Mouse (Mus musculus) heart, embryonic 12.5 days (tissue): ENCODE data around the gene U2surp. TPM values are rescaled to one million over a fixed set of nuclear protein-coding genes. Genes with fewer than 3 reads are reported as not detected.

Experiments used
- polyA plus RNA-seq: library from polyadenylated mRNA; unstranded; fragments of >200 nt; fragmentation: Nextera tagmentation; extraction: Ambion mirVana; gene quantifications from 2 replicates; pipeline ENCODE4 v1.2.1, GENCODE M21; 2016

The U2surp gene
- polyA plus RNA-seq, 1 experiment from 2014 or later: 101 TPM

Other genes starting within 250 kb of the U2surp start
- gene Chst2, start 105.3 kb downstream of the U2surp start, polyA plus RNA-seq: 2.4 and 2.5 TPM in 2 replicates
- 0.85 and 0.89 TPM in 2 replicates for gene Paqr9, start 47.7 kb upstream of the U2surp start, polyA plus RNA-seq
- 0.24 and 0.42 TPM in 2 replicates for gene Pcolce2, start 125.6 kb upstream of the U2surp start, polyA plus RNA-seq
- gene Trpc1, start 238.4 kb upstream of the U2surp start, polyA plus RNA-seq: 2.1 and 3.8 TPM in 2 replicates